Mouse (Mus musculus) ovary, postnatal 36 days (tissue): ENCODE measurements around the gene Svop.

Source experiments
- DNase-seq: peaks from one replicate; pipeline ENCODE4 v3.0.0; 2022; ENCODE audit warnings: low spot score, mixed read lengths

Svop gene

GRCm38 (mm10) chr5:114045134-114045533 is 46.2 kb downstream of the Svop start:
- DNase-seq, result no peak

DNA sequence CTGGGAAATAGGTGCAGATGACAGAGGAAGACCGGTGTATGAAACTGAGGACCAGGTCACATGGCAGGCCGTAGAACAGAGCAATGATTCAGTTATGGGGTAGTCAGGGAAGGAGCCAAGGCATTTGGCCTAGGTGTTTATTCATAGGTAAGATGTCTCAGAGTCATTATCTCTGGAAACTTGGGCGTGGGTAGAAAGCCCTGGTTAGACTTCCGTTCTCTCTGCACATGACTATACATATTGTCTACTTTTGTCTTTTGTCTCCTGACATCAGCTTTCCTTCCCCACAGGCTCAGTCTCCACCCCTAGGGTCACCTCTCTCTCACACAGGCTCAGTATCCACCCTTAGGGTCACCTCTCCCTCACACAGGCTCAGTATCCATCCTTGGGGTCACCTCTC is 47.6 kb downstream of the Svop start:
- no peak for DNase-seq

DNA sequence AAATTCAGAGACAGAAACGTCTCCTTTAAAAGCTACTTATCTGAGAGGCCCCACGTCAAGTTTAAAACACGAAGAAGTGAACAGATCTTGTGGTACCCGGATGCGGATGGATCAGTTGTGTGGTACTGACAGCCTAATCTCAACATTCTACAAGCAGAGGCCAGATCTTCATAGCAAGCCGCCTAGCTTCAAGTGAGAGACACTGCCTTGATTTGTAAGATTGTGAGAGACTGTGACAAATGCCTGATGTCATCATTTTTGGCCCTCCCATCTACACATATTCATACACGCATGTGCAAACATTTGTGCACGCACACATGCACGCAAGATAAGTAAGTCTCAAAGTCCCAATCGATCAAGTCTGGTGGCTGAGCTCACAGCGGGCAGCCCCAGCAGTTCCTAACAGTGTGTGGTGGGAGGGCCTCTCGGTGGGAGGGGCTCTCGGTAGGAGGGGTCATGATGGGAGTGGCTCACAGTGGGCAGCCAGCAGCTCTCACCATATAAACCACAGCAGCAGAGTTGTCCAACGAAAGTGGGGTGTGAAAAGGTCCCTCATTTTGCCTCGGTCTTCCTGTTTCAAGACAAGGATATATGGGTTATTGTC is 49.9 kb downstream of the Svop start:
- peak; percentile 22 for DNase-seq

- no peak for DNase-seq
These were observed 50.5 kb downstream of the Svop start for GRCm38 (mm10) chr5:114040911-114041310.

- DNase-seq, result no peak
These were observed 50.9 kb downstream of the Svop start for GRCm38 (mm10) chr5:114040508-114040907.

GRCm38 (mm10) chr5:114035111-114035510 is 56.3 kb downstream of the Svop start:
- no peak for DNase-seq

GRCm38 (mm10) chr5:114034393-114034792 is 57.0 kb downstream of the Svop start:
- no peak for DNase-seq

DNA sequence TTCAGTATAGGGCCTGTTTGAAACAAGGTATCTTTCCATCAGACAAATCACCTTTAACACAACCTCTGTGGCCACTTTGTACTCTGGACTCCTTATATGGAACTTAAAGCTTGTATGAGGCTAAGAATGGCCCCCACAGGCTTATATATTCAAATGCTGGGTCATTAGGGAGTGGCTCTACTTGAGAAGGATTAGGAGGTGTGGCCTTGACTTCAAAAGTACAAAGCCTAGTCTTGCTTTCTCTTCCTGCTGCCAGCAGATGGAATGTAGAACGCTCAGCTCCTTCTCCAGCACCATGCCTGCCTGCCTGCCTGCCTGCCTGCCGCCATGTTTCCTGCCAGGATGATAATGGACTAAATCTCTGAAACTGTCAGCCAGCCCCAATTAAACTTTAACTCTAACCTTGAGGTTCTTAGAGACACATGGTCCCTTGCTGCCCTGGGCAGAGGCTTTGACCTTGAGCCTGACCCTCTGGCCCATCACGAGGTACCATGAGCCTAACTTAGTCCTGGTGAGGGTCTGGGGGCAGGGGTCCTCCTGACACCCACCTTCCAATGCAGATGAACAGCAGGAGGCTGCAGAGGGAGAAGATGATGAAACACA is 59.1 kb downstream of the Svop start:
- DNase-seq, result no peak

- DNase-seq, result no peak
These were observed 60.7 kb downstream of the Svop start for GRCm38 (mm10) chr5:114030652-114031051.

GRCm38 (mm10) chr5:114028111-114028510 is 63.3 kb downstream of the Svop start:
- DNase-seq, result no peak

- DNase-seq, result no peak
These were observed 64.0 kb downstream of the Svop start for GRCm38 (mm10) chr5:114027217-114027944.

DNA sequence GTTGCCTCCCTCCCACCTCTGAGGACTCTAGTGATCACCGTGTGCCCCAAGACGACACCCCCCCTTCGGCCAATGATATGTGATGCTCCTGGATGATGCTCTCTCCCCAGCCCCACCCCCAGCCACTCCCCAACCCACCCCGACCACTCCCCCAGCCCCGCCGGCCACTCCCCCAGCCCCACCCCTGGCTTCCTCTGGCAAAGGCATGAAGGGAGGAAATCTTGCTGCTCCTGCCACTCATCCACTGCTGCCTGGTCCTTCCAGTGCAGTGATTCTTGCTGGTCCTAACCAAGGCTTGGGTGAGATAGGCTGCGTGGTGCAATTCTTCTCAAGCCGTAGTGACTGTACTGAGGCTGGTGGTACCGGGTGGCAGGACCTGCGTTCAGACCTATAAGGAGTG is 66.5 kb downstream of the Svop start:
- DNase-seq, result no peak

GRCm38 (mm10) chr5:114024390-114024789 is 67.0 kb downstream of the Svop start:
- DNase-seq, result no peak

GRCm38 (mm10) chr5:114015121-114015520 is 76.2 kb downstream of the Svop start:
- DNase-seq, result peak; percentile 26

- no peak for DNase-seq
These were observed 82.3 kb downstream of the Svop start for GRCm38 (mm10) chr5:114009049-114009448.

GRCm38 (mm10) chr5:114007753-114008453 is 83.5 kb downstream of the Svop start:
- no peak for DNase-seq

GRCm38 (mm10) chr5:114006974-114007373 is 84.4 kb downstream of the Svop start:
- no peak for DNase-seq

GRCm38 (mm10) chr5:114005100-114005499 is 86.3 kb downstream of the Svop start:
- DNase-seq, result no peak

- no peak for DNase-seq
These were observed 86.8 kb downstream of the Svop start for GRCm38 (mm10) chr5:114004573-114004972.

GRCm38 (mm10) chr5:114003542-114003941 is 87.8 kb downstream of the Svop start, which contains the start of gene Dao:
Gene Dao (plus strand): TSS chr5:114003703.
- no peak for DNase-seq

DNA sequence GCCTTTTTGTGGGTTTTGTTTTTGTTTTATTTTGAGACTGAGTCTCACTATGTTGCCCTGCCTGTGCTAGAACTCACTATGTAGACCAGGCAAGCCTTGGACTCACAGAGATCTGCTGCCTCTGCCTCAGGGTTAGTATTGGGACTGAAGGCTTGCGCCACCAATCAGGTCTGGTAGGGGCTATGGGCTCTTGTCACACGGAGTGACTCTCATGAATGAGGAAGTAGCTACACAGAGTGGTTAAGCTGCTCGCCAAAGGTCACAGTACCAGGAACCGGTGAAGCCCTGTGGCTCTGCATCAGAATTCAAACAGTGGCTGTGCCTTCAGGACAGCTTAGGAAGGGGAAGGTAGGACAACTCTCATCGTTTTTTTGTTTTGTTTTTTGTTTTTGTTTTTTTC is 92.0 kb downstream of the Svop start:
- DNase-seq, result no peak

GRCm38 (mm10) chr5:113996458-113996857 is 94.9 kb downstream of the Svop start:
- no peak for DNase-seq
